19 mouse cellular contexts compared by ENCODE assay signal in the genomic region with DNA sequence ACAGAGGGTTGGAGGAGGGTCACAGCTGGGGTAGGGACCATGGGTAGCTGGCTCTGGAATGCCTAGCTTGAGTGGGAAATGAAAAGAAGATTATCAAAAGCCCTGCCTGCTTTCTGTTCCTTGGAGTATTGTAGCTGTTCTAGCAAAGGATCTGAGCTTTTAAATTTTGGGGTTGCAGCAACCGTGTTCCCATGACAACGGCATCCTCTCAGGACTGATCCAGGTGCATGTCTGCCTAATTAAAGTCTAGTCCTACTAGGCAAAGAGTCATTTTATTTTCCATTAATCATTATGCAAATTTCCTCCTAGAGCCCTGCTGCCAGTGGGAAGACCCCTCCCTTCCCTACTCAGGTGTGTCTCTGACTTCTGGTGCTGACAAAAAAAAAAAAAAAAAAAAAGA. TPM values are rescaled to one million over a fixed set of nuclear protein-coding genes. Genes with fewer than 3 reads are reported as not detected.
DNase-seq lines count a peak whose midpoint lies in the region; ATAC-seq lines count a peak whose summit lies in the region.
"Had no signal": no experiment of that assay in that cellular context is flagged by ENCODE, and none has a peak within 500 bp of the region (broad histone marks: within the 10 kb centered on the region; RNA-seq: fewer than 3 reads in every experiment).

No protein-coding gene starts in this region.

- WGBS in forebrain, embryonic 12.5 days = 74% methylated on average over 2 of the region's 2 CpGs
- WGBS in hindbrain, embryonic 13.5 days = 66% methylated on average over 2 of the region's 2 CpGs
- 51% methylated on average over 2 of the region's 2 CpGs for WGBS in midbrain, embryonic 14.5 days

- no peaks in the 10 kb centered on the region for H3K9me3 ChIP-seq in forebrain, embryonic 12.5 days
- no peaks in the 10 kb centered on the region for H3K9me3 ChIP-seq in hindbrain, embryonic 13.5 days
- H3K9me3 ChIP-seq in midbrain, embryonic 14.5 days (ENCODE audit: control insufficient read depth, low read length) = no peaks in the 10 kb centered on the region

- H3K9ac ChIP-seq in forebrain, embryonic 12.5 days = no peak overlapping the region
- H3K9ac ChIP-seq in hindbrain, embryonic 13.5 days = peak overlapping the region; percentile 43; the same call in 1 of the 2 replicates
- H3K9ac ChIP-seq in midbrain, embryonic 14.5 days (replicated peaks; ENCODE audit: low read length) = no peak overlapping the region
- H3K9ac ChIP-seq: lung, embryonic 14.5 days had no signal

- H3K4me1 ChIP-seq in forebrain, embryonic 12.5 days = peaks cover 98% of the 10 kb centered on the region
- H3K4me1 ChIP-seq in hindbrain, embryonic 13.5 days (replicated peaks) = peaks cover 100% of the 10 kb centered on the region
- H3K4me1 ChIP-seq in midbrain, embryonic 14.5 days (ENCODE audit: control insufficient read depth, insufficient read depth, low read length) = peaks cover 92% of the 10 kb centered on the region

- no peak overlapping the region for H3K4me3 ChIP-seq in forebrain, embryonic 12.5 days (replicated peaks)
- H3K4me3 ChIP-seq in hindbrain, embryonic 13.5 days = no peak overlapping the region
- H3K4me3 ChIP-seq in midbrain, embryonic 14.5 days (replicated peaks; ENCODE audit: low read depth, low read length) = no peak overlapping the region

- no peak overlapping the region for H3K4me2 ChIP-seq in forebrain, embryonic 12.5 days
- peak overlapping the region; percentile 20; the same call in 1 of the 2 replicates for H3K4me2 ChIP-seq in hindbrain, embryonic 13.5 days
- H3K4me2 ChIP-seq in midbrain, embryonic 14.5 days (ENCODE audit: low read length) = peak overlapping the region; percentile 23
- H3K4me2 ChIP-seq: lung, embryonic 14.5 days had no signal

- DNase-seq in brain, adult 2 months (ENCODE audit: low read depth, low spot score) = peak; percentile 79
- peak; percentile 62 for DNase-seq in midbrain, embryonic 14.5 days
- no peak for DNase-seq in adipocyte (ENCODE audit: low spot score)
- DNase-seq in cerebellum, postnatal 36 days = no peak
- DNase-seq in urinary bladder, postnatal 10 days (ENCODE audit: low spot score) = no peak
- DNase-seq in embryo, embryonic 10 days (ENCODE audit: low spot score) = no peak
- DNase-seq: B cell, adult 2 months; cerebellum, adult 11-12 months; heart, adult 11 months; layer of hippocampus, adult 9-11 months; lung, embryonic 14.5 days; right cerebral cortex, postnatal 25 days had no signal

- peak overlapping the region; percentile 62 for H3K27ac ChIP-seq in forebrain, embryonic 12.5 days
- peak overlapping the region; percentile 93 for H3K27ac ChIP-seq in hindbrain, embryonic 13.5 days
- H3K27ac ChIP-seq in midbrain, embryonic 14.5 days (replicated peaks; ENCODE audit: low read depth, low read length) = peak overlapping the region; percentile 89
- H3K27ac ChIP-seq: kidney, postnatal 0 days; macrophage had no signal

- H3K36me3 ChIP-seq in forebrain, embryonic 12.5 days (replicated peaks) = no peaks in the 10 kb centered on the region
- H3K36me3 ChIP-seq in hindbrain, embryonic 13.5 days = no peaks in the 10 kb centered on the region
- no peaks in the 10 kb centered on the region for H3K36me3 ChIP-seq in midbrain, embryonic 14.5 days (ENCODE audit: control insufficient read depth, insufficient read depth, low read length)

- no peaks in the 10 kb centered on the region for H3K27me3 ChIP-seq in forebrain, embryonic 12.5 days
- H3K27me3 ChIP-seq in hindbrain, embryonic 13.5 days = no peaks in the 10 kb centered on the region
- H3K27me3 ChIP-seq in midbrain, embryonic 14.5 days (ENCODE audit: control insufficient read depth, insufficient read depth, low read length) = no peaks in the 10 kb centered on the region

- no peak for ATAC-seq in forebrain, embryonic 12.5 days (ENCODE audit: low FRiP score)
- ATAC-seq in hindbrain, embryonic 13.5 days (ENCODE audit: low FRiP score) = no peak
- no peak for ATAC-seq in midbrain, embryonic 14.5 days (ENCODE audit: low FRiP score, low TSS enrichment)

RNA-seq across cellular contexts. Expression of gene Add2, which starts 34.2 kb away (rescaled TPM):
- polyA plus RNA-seq in forebrain, embryonic 12.5 days (2016; fragmentation: Nextera tagmentation; extraction: Ambion mirVana) = 124 and 128 TPM in 2 replicates
- 173 and 185 TPM in 2 replicates for polyA plus RNA-seq in hindbrain, embryonic 13.5 days (2015; fragmentation: Nextera tagmentation; extraction: Ambion mirVana)
- 117 and 136 TPM in 2 replicates for polyA plus RNA-seq in midbrain, embryonic 14.5 days (2014; fragmentation: Nextera tagmentation; extraction: Ambion mirVana)
- polyA plus RNA-seq: liver, adult 2 months; macrophage had no signal

RNA-seq across cellular contexts. Expression of gene Figla, which starts 46.7 kb away (rescaled TPM):
- polyA plus RNA-seq in forebrain, embryonic 12.5 days (2016; fragmentation: Nextera tagmentation; extraction: Ambion mirVana) = not detected in 2 replicates
- not detected in 2 replicates for polyA plus RNA-seq in hindbrain, embryonic 13.5 days (2015; fragmentation: Nextera tagmentation; extraction: Ambion mirVana)
- polyA plus RNA-seq in midbrain, embryonic 14.5 days (2014; fragmentation: Nextera tagmentation; extraction: Ambion mirVana) = not detected in 2 replicates
- polyA plus RNA-seq: heart, embryonic 16.5 days; intestine, embryonic 14.5 days; kidney, postnatal 0 days; liver, adult 2 months; lung, embryonic 14.5 days; macrophage had no signal

Comparison
In these comparisons a context has a peak if more than half of its experiments do, and no peak if none do; other contexts are left out.
1. DNase-seq: peak in brain, adult 2 months (single experiment) and midbrain, embryonic 14.5 days (single experiment); none in adipocyte (single experiment), cerebellum, postnatal 36 days (0 of 2), urinary bladder, postnatal 10 days (single experiment) and embryo, embryonic 10 days (single experiment).
2. Peak in every context shown above with its lines, with median percentiles within 50 percentile points of each other: H3K27ac ChIP-seq.